Mouse (Mus musculus): ENCODE measurements at regions not wholly inside any gene's neighbourhood (a gene's known extent, or its start where the extent isn't known, plus 50 kb on each side); places are given as distances from the start of the nearest gene placed in this dataset.
"Not testable (repeated sequence)": the region's sequence is repeated elsewhere in the genome, so short reads cannot be mapped to it uniquely, and the experiment has no call there.

DNA sequence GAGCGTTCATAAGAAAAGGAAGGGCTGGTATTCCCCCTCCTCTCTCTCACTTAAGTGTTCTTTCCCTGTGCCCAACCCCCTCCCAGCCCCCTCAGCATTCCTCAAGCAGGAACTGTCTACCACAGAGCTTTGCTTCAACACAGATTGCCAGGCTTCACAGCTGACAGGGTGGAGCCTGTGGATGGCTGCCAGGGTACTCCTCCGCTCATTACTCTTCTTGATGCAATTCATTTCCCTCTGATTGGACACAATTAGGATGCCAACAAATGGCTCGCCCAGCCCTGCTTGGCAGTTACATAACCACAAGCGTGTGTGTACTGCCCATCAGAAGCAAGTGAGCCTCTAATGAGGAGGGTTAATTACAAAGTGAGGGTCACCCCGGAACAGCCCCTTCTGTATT is 116.5 kb upstream of the Galnt18 start:
- no peak for DNase-seq (ENCODE audit: low spot score)
- 0 out of 2 replicates have a peak, but pooled peaks cover 4% of the 10 kb centered on the region for H3K4me1 ChIP-seq
- H3K36me3 ChIP-seq (replicated peaks) = no peaks in the 10 kb centered on the region
- 78% methylated on average over 5 of the region's 5 CpGs for WGBS
- no peak overlapping the region for H3K4me3 ChIP-seq
- no peaks in the 10 kb centered on the region; the same call in 1 of the 2 replicates for H3K9me3 ChIP-seq
- H3K27ac ChIP-seq (replicated peaks) = no peak overlapping the region
- H3K27me3 ChIP-seq (replicated peaks; ENCODE audit: low read depth, poor library complexity, severe bottlenecking) = no peaks in the 10 kb centered on the region

DNA sequence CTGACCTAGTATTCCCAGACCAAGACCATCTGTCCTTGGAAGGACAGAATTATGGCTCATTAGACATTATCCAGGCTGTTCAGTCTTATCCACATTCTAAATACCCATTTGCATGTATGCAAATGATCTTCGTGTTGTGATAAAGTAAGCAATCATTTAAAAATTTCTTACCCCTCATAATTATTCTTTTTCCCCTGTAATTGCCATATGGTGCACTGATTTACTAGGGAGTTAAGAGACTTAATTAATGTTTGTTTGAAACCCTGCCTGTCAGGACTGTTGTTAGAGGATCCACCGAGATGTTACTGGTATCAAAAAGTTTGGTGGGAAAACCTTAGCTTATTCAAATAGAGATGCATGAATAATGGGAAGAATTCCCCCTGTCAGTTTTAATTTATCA is 103.2 kb upstream of the Galnt18 start:
- no peak overlapping the region for H3K4me3 ChIP-seq
- DNase-seq (ENCODE audit: low spot score) = no peak
- H3K27me3 ChIP-seq (replicated peaks; ENCODE audit: low read depth, poor library complexity, severe bottlenecking) = no peaks in the 10 kb centered on the region
- H3K36me3 ChIP-seq (replicated peaks) = no peaks in the 10 kb centered on the region
- H3K9me3 ChIP-seq = no peaks in the 10 kb centered on the region
- WGBS = 88% methylated on average over 2 of the region's 2 CpGs
- peaks cover 4% of the 10 kb centered on the region for H3K4me1 ChIP-seq
- no peak overlapping the region for H3K27ac ChIP-seq (replicated peaks)

DNA sequence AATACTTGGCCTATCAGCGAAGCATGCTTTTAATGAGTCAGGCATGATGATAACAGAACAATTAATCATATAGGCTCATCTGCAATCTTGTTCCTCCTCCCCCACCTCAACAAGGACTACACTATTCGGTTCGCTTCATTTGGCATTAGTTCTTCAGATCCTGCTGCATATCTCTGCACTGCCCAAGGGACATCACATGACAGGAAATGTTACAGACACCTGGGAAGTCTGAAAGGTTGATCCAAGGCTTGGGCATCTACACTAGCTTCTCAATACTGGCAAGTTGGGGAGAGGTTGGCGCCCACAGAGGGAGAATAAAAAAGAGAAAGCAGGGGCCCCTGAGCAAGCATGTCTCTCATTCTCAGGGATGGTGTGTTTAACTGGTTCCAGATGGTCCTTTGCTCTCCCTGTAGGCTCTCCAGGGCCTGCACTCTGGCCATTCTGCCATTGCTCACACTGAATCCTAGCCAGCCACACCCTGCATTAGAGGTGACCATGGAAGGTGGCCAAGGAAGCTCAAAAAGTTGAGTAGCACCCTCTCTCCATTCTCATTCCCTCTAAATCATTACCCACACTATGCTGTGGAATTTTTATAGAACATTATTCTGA is 100.4 kb upstream of the Galnt18 start:
- Histone ChIP-seq H3K9me3 (no peaks in the 10 kb centered on the region), H3K27ac (replicated peaks) (no peak overlapping the region), H3K36me3 (replicated peaks) (no peaks in the 10 kb centered on the region), H3K4me1 (peaks cover 4% of the 10 kb centered on the region), H3K4me3 (no peak overlapping the region), H3K27me3 (replicated peaks; ENCODE audit: low read depth, poor library complexity, severe bottlenecking) (no peaks in the 10 kb centered on the region)
- DNase-seq (ENCODE audit: low spot score) = no peak
- 82% methylated on average over 4 of the region's 4 CpGs for WGBS

DNA sequence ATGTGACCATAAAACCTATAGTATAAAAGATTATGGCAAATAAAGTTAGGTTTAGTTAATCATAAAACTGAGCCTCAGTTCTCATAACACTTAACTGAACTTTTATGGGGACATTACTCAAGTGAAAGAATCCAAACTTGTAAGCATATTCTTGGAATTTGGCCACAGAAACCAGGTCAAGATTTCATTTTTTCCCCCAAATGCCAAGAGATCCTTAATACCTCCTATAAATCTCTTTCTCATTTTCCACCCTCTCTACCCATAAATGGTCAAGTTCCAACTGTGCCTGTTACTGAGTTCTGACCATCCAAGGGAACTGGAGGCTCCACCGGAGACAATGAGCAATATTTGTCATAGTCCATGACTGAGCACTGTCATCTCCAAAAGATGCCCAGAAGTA is 97.8 kb upstream of the Galnt18 start:
- Histone ChIP-seq H3K36me3 (replicated peaks) (no peaks in the 10 kb centered on the region), H3K27ac (replicated peaks) (no peak overlapping the region), H3K4me3 (no peak overlapping the region), H3K4me1 (peaks cover 4% of the 10 kb centered on the region), H3K27me3 (replicated peaks; ENCODE audit: low read depth, poor library complexity, severe bottlenecking) (no peaks in the 10 kb centered on the region), H3K9me3 (no peaks in the 10 kb centered on the region)
- WGBS = 90% methylated on average over 1 of the region's 1 CpGs
- DNase-seq (ENCODE audit: low spot score) = no peak

DNA sequence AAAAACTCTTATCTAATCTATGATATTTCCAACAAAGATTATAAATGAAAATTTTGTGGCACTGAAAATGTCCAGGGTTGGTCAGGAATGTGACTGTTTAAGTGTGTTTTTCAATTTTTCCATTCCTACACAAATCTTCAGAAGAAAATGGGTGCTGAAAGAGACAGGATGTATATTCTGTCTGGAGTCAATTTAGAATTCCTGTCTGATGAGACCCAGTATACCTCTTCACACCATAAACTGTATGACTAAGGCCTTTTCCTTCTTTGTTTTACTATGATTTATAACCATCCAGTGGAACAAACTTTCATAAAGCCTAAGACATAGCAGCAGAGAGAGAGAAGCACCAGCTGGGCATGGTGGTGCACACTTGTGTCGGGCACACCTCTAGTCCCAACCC is 96.2 kb upstream of the Galnt18 start:
- DNase-seq (ENCODE audit: low spot score) = no peak
- Histone ChIP-seq H3K4me1 (peaks cover 4% of the 10 kb centered on the region), H3K27me3 (replicated peaks; ENCODE audit: low read depth, poor library complexity, severe bottlenecking) (no peaks in the 10 kb centered on the region), H3K27ac (replicated peaks) (no peak overlapping the region), H3K36me3 (replicated peaks) (no peaks in the 10 kb centered on the region), H3K4me3 (no peak overlapping the region), H3K9me3 (no peaks in the 10 kb centered on the region)
- 90% methylated on average over 1 of the region's 1 CpGs for WGBS

DNA sequence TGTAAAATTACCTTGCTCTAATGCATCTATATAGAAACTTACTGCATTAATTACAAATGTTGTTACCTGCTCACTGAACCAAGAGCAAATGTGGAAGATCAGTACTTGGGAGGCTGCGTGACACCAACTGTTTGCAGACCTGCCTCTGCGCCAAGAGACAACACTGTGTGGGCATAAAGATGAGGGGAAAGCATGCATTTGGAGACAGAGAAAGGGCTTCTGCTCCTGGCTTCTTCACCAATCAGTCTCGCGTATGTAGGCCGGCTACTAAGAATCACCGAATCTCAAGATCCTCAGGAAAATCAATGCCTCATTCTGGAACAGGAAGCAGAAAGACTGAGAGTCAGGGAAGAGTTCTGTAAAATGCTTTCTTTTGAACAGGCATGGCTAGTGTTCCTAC is 89.6 kb upstream of the Galnt18 start:
- DNase-seq (ENCODE audit: low spot score) = no peak
- no peak overlapping the region for H3K4me3 ChIP-seq
- H3K4me1 ChIP-seq = no peaks in the 10 kb centered on the region
- no peak overlapping the region for H3K27ac ChIP-seq (replicated peaks)
- no peaks in the 10 kb centered on the region for H3K36me3 ChIP-seq (replicated peaks)
- H3K9me3 ChIP-seq = no peaks in the 10 kb centered on the region
- 93% methylated on average over 6 of the region's 6 CpGs for WGBS
- H3K27me3 ChIP-seq (replicated peaks; ENCODE audit: low read depth, poor library complexity, severe bottlenecking) = no peaks in the 10 kb centered on the region

DNA sequence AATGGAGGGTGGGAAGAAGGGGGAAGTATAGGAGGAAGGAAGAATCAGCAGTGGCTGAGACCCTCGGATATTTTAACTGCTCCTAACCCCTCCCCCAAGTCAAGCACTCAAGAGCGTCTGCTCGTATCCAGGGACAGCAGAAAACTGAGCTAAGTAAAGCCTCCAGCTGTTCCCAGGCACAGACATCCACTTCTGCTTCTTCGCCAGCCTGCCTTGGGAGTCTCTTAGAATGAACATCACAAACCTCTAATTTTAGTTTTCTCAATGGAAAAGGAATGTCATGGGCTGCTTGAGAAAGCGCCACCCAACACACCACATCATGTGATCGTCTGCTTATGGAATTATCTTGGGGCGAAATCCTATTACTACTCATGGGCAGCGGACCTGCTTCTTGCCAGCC is 83.3 kb upstream of the Galnt18 start:
- 69% methylated on average over 8 of the region's 8 CpGs for WGBS
- Histone ChIP-seq H3K4me3 (no peak overlapping the region), H3K9me3 (no peaks in the 10 kb centered on the region), H3K27me3 (replicated peaks; ENCODE audit: low read depth, poor library complexity, severe bottlenecking) (no peaks in the 10 kb centered on the region), H3K36me3 (replicated peaks) (no peaks in the 10 kb centered on the region), H3K4me1 (no peaks in the 10 kb centered on the region), H3K27ac (replicated peaks) (no peak overlapping the region)
- no peak for DNase-seq (ENCODE audit: low spot score)

DNA sequence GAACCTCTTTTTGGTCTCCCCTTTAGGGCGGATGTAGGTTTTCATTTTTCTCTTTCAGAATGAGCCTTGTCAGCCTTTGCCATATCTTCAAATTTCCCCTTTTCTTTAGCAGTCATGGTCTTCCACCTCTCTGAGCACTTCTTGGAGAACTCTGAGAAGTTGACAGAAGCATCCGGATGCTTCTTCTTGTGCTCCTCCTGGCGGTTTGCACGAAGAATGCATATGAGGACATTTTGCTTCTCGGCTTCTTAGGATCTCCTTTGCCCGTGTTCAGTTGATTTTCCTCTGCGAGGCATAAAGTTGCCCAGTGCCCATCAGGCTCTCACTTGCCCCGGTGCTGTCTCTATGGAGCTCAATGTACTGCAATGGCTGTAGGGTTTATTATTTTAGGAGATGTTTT is 78.5 kb upstream of the Galnt18 start:
- not testable (repeated sequence) for H3K4me1 ChIP-seq; H3K27ac ChIP-seq (replicated peaks); H3K36me3 ChIP-seq (replicated peaks); DNase-seq (ENCODE audit: low spot score); H3K9me3 ChIP-seq; H3K4me3 ChIP-seq; H3K27me3 ChIP-seq (replicated peaks; ENCODE audit: low read depth, poor library complexity, severe bottlenecking)
- WGBS = 87% methylated on average over 8 of the region's 8 CpGs

DNA sequence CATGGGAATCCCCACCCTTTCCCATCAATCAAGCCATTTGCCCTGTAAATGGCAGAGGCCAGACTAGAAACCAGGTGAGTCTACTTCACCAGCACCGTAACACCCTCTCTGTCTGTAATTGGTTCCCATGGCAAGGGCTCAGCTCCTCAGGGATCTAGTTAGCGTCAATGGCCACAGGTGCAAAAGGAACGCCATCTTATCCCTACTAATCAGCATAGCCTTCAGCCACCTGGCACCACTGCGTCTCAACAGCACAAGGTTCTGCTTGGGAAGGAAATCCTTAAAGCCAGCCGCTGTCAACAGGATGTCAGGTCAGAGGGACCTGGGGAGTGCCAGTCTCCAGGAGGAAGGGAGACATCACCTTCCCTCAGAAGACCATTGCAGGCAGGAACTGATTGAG is 77.2 kb upstream of the Galnt18 start:
- WGBS = 79% methylated on average over 5 of the region's 5 CpGs
- H3K27me3 ChIP-seq (replicated peaks; ENCODE audit: low read depth, poor library complexity, severe bottlenecking) = no peaks in the 10 kb centered on the region
- no peaks in the 10 kb centered on the region for H3K9me3 ChIP-seq
- H3K36me3 ChIP-seq (replicated peaks) = no peaks in the 10 kb centered on the region
- no peak for DNase-seq (ENCODE audit: low spot score)
- no peak overlapping the region for H3K27ac ChIP-seq (replicated peaks)
- no peak overlapping the region for H3K4me3 ChIP-seq
- no peaks in the 10 kb centered on the region for H3K4me1 ChIP-seq

DNA sequence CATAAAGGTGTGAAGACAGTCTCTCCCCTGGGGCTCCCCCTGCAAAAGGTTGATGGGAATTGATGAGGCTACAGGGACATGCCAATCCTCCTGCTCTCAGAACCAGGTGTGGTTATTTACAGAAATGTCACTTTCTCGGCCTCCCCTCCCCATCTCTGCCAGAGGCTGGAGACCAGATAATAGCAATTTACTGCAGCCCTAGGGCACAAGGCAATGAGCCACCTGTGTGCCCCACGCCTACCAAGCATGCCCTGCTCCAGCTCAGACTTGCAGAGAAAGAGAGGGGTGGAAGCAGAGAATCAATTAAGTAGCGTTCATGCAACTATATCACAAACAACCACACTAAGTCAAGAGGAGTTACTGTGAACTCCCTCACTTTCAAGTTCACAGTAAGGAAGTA is 75.5 kb upstream of the Galnt18 start:
- Histone ChIP-seq H3K36me3 (replicated peaks) (no peaks in the 10 kb centered on the region), H3K9me3 (no peaks in the 10 kb centered on the region), H3K27me3 (replicated peaks; ENCODE audit: low read depth, poor library complexity, severe bottlenecking) (no peaks in the 10 kb centered on the region), H3K4me1 (no peaks in the 10 kb centered on the region), H3K27ac (replicated peaks) (no peak overlapping the region), H3K4me3 (no peak overlapping the region)
- no peak for DNase-seq (ENCODE audit: low spot score)
- 70% methylated on average over 3 of the region's 3 CpGs for WGBS

DNA sequence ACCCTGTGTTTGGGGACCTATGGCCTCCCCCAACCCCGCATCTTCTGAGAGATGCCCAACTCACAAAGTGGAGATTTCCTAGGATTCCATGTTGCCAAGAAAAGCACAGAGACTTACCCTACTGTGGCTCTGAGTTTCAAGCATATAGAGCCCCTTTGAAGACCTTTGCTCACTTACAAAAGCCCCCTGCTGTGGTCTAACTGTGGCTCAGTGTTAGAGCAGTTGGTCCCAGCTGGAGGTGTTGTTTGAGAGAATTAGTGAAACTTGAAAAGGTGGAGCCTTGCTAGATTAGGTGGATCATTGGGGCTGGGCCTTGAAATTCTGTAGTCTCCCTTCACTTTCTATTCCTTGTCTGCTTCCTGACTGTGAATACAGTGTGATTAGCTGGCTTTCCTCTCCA is 66.6 kb upstream of the Galnt18 start:
- no peaks in the 10 kb centered on the region for H3K36me3 ChIP-seq (replicated peaks)
- no peaks in the 10 kb centered on the region for H3K27me3 ChIP-seq (replicated peaks; ENCODE audit: low read depth, poor library complexity, severe bottlenecking)
- no peaks in the 10 kb centered on the region for H3K9me3 ChIP-seq
- 0 out of 2 replicates have a peak, but pooled peaks cover 3% of the 10 kb centered on the region for H3K4me1 ChIP-seq
- no peak overlapping the region for H3K27ac ChIP-seq (replicated peaks)
- WGBS = 48% methylated on average over 1 of the region's 1 CpGs
- DNase-seq (ENCODE audit: low spot score) = no peak
- H3K4me3 ChIP-seq = no peak overlapping the region

DNA sequence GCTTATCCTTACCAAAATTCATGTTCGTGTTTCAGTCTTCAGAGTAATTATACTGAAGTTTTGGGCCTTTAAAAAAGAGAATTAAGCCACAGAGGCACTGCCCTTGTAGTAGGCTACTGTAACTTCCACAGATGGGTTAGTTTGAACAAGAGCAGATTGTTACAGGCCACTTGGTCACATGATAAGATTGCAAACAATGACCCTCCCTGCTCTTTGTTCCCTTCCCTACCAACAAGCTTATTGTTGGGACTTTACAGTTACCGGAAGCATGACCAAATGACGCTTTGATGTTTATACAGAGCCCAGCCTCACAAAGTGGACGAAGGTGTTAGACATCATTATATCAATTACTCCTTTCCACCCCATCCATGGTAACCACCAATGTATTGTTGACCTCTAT is 63.9 kb upstream of the Galnt18 start:
- no peak for DNase-seq (ENCODE audit: low spot score)
- WGBS = 95% methylated on average over 4 of the region's 4 CpGs
- H3K27me3 ChIP-seq (replicated peaks; ENCODE audit: low read depth, poor library complexity, severe bottlenecking) = no peaks in the 10 kb centered on the region

DNA sequence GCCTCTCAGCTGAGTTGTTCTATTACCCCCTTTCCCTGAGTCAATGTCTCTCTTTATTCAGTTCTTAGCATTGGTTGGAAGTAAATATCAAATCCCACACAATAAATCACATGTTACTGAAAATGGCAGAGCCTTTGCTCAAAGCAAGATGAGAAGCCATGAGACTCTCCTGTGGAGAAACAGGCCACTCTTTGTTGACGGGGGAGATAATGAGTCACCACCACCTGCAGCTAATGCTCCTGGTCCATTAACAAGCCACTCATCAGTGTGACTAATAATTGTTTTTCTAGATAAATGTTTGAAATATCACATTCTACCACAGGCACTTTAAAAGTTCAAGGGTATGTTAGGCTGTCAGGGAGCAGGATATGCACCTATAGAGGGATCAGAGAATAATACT is 61.0 kb upstream of the Galnt18 start:
- DNase-seq (ENCODE audit: low spot score) = no peak
- Histone ChIP-seq H3K4me3 (no peak overlapping the region), H3K9me3 (no peaks in the 10 kb centered on the region), H3K27me3 (replicated peaks; ENCODE audit: low read depth, poor library complexity, severe bottlenecking) (no peaks in the 10 kb centered on the region), H3K4me1 (0 out of 2 replicates have a peak, but pooled peaks cover 3% of the 10 kb centered on the region), H3K36me3 (replicated peaks) (no peaks in the 10 kb centered on the region), H3K27ac (replicated peaks) (no peak overlapping the region)
- 77% methylated on average over 1 of the region's 1 CpGs for WGBS

More for the DNA sequence above, 63.9 kb upstream of the Galnt18 start:
- H3K4me3 ChIP-seq = no peak overlapping the region
- no peaks in the 10 kb centered on the region for H3K36me3 ChIP-seq (replicated peaks)
- no peak overlapping the region for H3K27ac ChIP-seq (replicated peaks)
- H3K9me3 ChIP-seq = no peaks in the 10 kb centered on the region
- 0 out of 2 replicates have a peak, but pooled peaks cover 3% of the 10 kb centered on the region for H3K4me1 ChIP-seq

DNA sequence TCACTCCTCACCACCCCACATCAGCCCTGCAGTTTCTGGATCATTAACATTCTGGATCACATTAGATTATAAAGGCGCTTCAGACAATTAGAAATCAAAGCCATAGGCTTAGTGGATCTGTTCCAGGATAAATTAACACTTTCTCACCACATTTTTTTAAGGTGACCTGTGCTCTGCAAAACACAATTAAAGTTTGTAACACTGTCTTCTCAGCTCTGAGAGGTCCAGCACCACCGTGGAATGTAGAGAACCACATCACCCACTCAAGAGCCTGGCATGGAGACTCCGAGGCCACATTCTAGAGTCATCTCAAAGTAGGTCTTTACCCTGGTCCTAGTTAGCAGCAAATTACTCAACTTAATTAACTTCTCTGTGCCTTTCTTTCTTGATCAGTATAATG is 58.4 kb upstream of the Galnt18 start:
- Histone ChIP-seq H3K36me3 (replicated peaks) (no peaks in the 10 kb centered on the region), H3K27ac (replicated peaks) (no peak overlapping the region), H3K4me3 (no peak overlapping the region), H3K4me1 (no peaks in the 10 kb centered on the region), H3K27me3 (replicated peaks; ENCODE audit: low read depth, poor library complexity, severe bottlenecking) (no peaks in the 10 kb centered on the region), H3K9me3 (no peaks in the 10 kb centered on the region)
- WGBS = 89% methylated on average over 3 of the region's 3 CpGs
- DNase-seq (ENCODE audit: low spot score) = no peak
